Comparison of ENCODE assay signal across 26 mouse cellular contexts in the genomic region with DNA sequence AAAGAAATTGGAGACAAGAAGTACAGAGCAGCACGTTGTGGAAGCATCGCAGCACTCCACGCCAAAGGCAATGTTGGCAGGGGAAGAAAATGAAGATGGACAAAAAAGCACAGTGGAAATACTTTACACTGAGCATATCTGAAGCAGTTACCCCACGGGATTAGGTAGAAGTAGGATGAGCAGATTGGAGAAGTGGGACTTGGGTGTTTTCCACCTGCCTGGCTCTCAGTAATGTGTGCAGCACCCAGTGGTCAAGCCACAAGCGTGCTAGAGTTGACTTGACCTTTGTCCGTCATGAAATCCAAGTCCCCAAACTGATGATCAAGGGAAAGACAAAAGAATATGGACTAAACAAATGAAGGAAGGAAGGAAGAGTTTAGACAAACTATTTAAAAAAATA.
"Had no signal": no experiment of that assay in that cellular context is flagged by ENCODE, and none has a peak within 500 bp of the region (broad histone marks: within the 10 kb centered on the region; RNA-seq: fewer than 3 reads in every experiment).

No protein-coding gene starts in this region.

- H3K9me3 ChIP-seq: embryonic facial prominence, embryonic 10.5 days; embryonic facial prominence, embryonic 12.5 days; embryonic facial prominence, embryonic 13.5 days; embryonic facial prominence, embryonic 15.5 days; forebrain, embryonic 10.5 days; forebrain, embryonic 12.5 days; forebrain, embryonic 13.5 days; forebrain, embryonic 15.5 days had no signal

- H3K4me1 ChIP-seq: embryonic facial prominence, embryonic 10.5 days; embryonic facial prominence, embryonic 12.5 days; embryonic facial prominence, embryonic 13.5 days; embryonic facial prominence, embryonic 15.5 days; forebrain, embryonic 10.5 days; forebrain, embryonic 12.5 days; forebrain, embryonic 13.5 days; forebrain, embryonic 15.5 days had no signal

- H3K36me3 ChIP-seq: embryonic facial prominence, embryonic 10.5 days; embryonic facial prominence, embryonic 12.5 days; embryonic facial prominence, embryonic 13.5 days; embryonic facial prominence, embryonic 15.5 days; forebrain, embryonic 10.5 days; forebrain, embryonic 12.5 days; forebrain, embryonic 15.5 days had no signal

- H3K4me3 ChIP-seq: embryonic facial prominence, embryonic 10.5 days; embryonic facial prominence, embryonic 12.5 days; embryonic facial prominence, embryonic 13.5 days; embryonic facial prominence, embryonic 15.5 days; erythroblast, embryonic 14.5 days; forebrain, embryonic 10.5 days; forebrain, embryonic 12.5 days; forebrain, embryonic 13.5 days; forebrain, embryonic 15.5 days; gastrocnemius, adult 2 months; heart, adult 2 months had no signal

- H3K4me2 ChIP-seq: embryonic facial prominence, embryonic 12.5 days; embryonic facial prominence, embryonic 13.5 days; embryonic facial prominence, embryonic 15.5 days; forebrain, embryonic 12.5 days; forebrain, embryonic 13.5 days; forebrain, embryonic 15.5 days; heart, embryonic 11.5 days had no signal

- H3K27me3 ChIP-seq: embryonic facial prominence, embryonic 12.5 days; embryonic facial prominence, embryonic 13.5 days; embryonic facial prominence, embryonic 15.5 days; forebrain, embryonic 12.5 days; forebrain, embryonic 13.5 days; forebrain, embryonic 15.5 days had no signal

- DNase-seq: cerebellum, adult 8-10 months; cerebellum, adult 9-10 months; cerebellum, adult 9-11 months; cerebellum, postnatal 10 days; cerebellum, postnatal 14 days; cerebellum, postnatal 25 days; cerebellum, postnatal 36 days; embryo, embryonic 11 days; forebrain, postnatal 0 days; gastrocnemius, adult 2 months; gastrocnemius, postnatal 10 days; gastrocnemius, postnatal 14 days; gastrocnemius, postnatal 25 days; gastrocnemius, postnatal 36 days; heart, adult 18-20 months; heart, adult 2 months had no signal

- H3K9ac ChIP-seq: embryonic facial prominence, embryonic 12.5 days; embryonic facial prominence, embryonic 13.5 days; embryonic facial prominence, embryonic 15.5 days; forebrain, embryonic 12.5 days; forebrain, embryonic 13.5 days; forebrain, embryonic 15.5 days; forebrain, postnatal 0 days had no signal

- H3K27ac ChIP-seq: embryonic facial prominence, embryonic 10.5 days; embryonic facial prominence, embryonic 12.5 days; embryonic facial prominence, embryonic 13.5 days; embryonic facial prominence, embryonic 15.5 days; forebrain, embryonic 10.5 days; forebrain, embryonic 12.5 days; forebrain, embryonic 13.5 days; forebrain, embryonic 15.5 days; gastrocnemius, adult 2 months; heart, adult 2 months had no signal
